In the genomic region with DNA sequence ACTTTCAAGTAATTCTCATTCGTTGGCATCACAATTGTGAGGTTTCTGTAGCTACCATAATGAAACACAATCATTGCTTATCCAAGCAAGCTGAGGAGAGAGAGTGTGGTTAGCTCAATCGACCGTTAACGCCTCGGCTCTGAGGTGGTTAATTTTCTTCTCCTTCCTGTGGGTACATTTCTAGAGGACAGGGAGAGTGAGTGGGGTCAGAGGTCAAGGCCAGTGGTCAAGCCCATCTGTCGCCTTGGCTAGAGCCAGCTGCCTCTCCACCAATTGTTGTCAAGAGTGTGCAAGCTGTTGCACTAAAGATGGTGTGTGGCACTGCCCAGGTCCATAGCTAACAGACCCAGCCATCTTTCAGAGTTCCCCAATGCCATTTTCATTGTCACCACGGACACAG, we compare ENCODE assay signal across 17 mouse cellular contexts.
"Had no signal": no experiment of that assay in that cellular context is flagged by ENCODE, and none has a peak within 500 bp of the region (broad histone marks: within the 10 kb centered on the region; RNA-seq: fewer than 3 reads in every experiment).

No protein-coding gene starts in this region.

- H3K27me3 ChIP-seq: kidney, embryonic 15.5 days; liver, embryonic 13.5 days; midbrain, embryonic 13.5 days; neural tube, embryonic 12.5 days; stomach, embryonic 15.5 days had no signal

- H3K4me2 ChIP-seq: kidney, embryonic 15.5 days; liver, embryonic 13.5 days; midbrain, embryonic 13.5 days; neural tube, embryonic 12.5 days; stomach, embryonic 15.5 days had no signal

- H3K9ac ChIP-seq: kidney, embryonic 15.5 days; liver, embryonic 13.5 days; midbrain, embryonic 13.5 days; neural tube, embryonic 12.5 days; stomach, embryonic 15.5 days had no signal

- H3K36me3 ChIP-seq: kidney, embryonic 15.5 days; liver, embryonic 13.5 days; midbrain, embryonic 13.5 days; neural tube, embryonic 12.5 days; stomach, embryonic 15.5 days had no signal

- H3K4me1 ChIP-seq: liver, embryonic 13.5 days; midbrain, embryonic 13.5 days; neural tube, embryonic 12.5 days; stomach, embryonic 15.5 days had no signal

- H3K4me3 ChIP-seq: kidney, embryonic 15.5 days; liver, embryonic 13.5 days; midbrain, embryonic 13.5 days; neural tube, embryonic 12.5 days; stomach, embryonic 15.5 days had no signal

- DNase-seq: kidney, adult 2 months; kidney, postnatal 10 days; kidney, postnatal 4 days; liver, embryonic 13.5 days; lung, adult 2 months; lung, postnatal 14 days; retina, postnatal 1 day; right cerebral cortex, postnatal 25 days; spleen, adult 18-20 months; thymus, postnatal 25 days had no signal

- H3K27ac ChIP-seq: kidney, embryonic 15.5 days; liver, embryonic 13.5 days; macrophage; midbrain, embryonic 13.5 days; neural tube, embryonic 12.5 days; stomach, embryonic 15.5 days had no signal

- ATAC-seq: intestine, postnatal 0 days; midbrain, embryonic 13.5 days; midbrain, embryonic 16.5 days had no signal

- H3K9me3 ChIP-seq: kidney, embryonic 15.5 days; liver, embryonic 13.5 days; midbrain, embryonic 13.5 days; neural tube, embryonic 12.5 days; stomach, embryonic 15.5 days had no signal
